Mouse (Mus musculus): ENCODE measurements at regions not wholly inside any gene's neighbourhood (a gene's known extent, or its start where the extent isn't known, plus 50 kb on each side); places are given as distances from the start of the nearest gene placed in this dataset.

DNA sequence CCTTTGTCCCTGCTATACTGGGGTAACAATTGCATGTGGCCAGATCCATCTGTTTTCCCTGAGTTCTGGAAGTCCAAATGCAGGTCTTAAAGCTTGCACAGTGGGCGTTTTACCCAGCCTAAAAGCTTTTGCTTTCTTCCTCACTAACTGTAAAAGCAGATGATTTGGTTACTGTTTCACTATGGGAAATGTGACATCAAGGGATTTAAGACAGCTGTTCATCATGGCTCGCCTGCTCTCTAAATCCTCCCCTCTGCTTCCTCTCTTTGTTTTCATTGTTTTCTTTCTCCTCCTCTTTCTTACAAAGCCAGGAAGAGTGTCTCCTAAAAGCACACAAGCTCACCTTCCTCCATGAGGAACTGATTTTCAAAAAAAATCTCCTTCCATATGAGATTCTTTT lies 758.8 kb downstream of the Tmem114 start:
- Histone ChIP-seq H3K4me3 (ENCODE audit: low read length) (no peak overlapping the region), H3K4me1 (ENCODE audit: insufficient read depth, low read length) (no peaks in the 10 kb centered on the region), H3K27me3 (ENCODE audit: insufficient read depth, low read length) (no peaks in the 10 kb centered on the region), H3K4me2 (ENCODE audit: low read depth, low read length) (no peak overlapping the region), H3K9ac (replicated peaks; ENCODE audit: low read length) (no peak overlapping the region), H3K9me3 (ENCODE audit: low read length) (no peaks in the 10 kb centered on the region), H3K36me3 (ENCODE audit: insufficient read depth, low read length) (no peaks in the 10 kb centered on the region), H3K27ac (no peak overlapping the region)
- DNase-seq (ENCODE audit: low spot score) (no peak), ATAC-seq (no peak)
- 36% methylated on average over 2 of the region's 2 CpGs for WGBS
- no peak for TF ChIP-seq CTCF (IDR thresholded peaks at IDR 0.05; ENCODE audit: low read depth)

DNA sequence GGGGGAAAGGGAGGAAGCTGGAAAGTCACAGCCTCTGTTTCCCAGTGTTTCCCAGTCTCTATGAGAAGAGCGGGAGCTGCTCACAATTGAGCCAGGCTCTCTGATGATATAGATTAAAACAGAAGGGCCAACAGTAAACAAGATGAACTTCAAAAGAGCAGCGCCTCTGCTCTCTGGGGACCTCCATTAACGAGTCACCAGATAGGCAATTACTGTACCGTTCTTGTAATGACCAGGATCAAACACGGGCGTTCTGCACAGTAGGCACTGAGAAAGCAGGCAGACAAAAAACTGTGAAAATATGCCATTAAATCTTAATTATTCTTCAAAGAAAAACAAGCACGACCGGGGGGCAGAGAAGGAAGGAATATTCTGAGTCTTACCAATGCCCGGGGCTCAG lies 766.8 kb downstream of the Tmem114 start:
- DNase-seq (ENCODE audit: low spot score): no peak
- H3K9ac ChIP-seq (replicated peaks; ENCODE audit: low read length): no peak overlapping the region
- no peak overlapping the region for H3K27ac ChIP-seq
- WGBS: 62% methylated on average over 9 of the region's 9 CpGs
- no peak overlapping the region for H3K4me2 ChIP-seq (ENCODE audit: low read depth, low read length)
- H3K27me3 ChIP-seq (ENCODE audit: insufficient read depth, low read length): no peaks in the 10 kb centered on the region
- H3K36me3 ChIP-seq (ENCODE audit: insufficient read depth, low read length): no peaks in the 10 kb centered on the region
- H3K9me3 ChIP-seq (ENCODE audit: low read length): no peaks in the 10 kb centered on the region
- no peak for ATAC-seq
- no peak for TF ChIP-seq CTCF (IDR thresholded peaks at IDR 0.05; ENCODE audit: low read depth)
- H3K4me1 ChIP-seq (ENCODE audit: insufficient read depth, low read length): no peaks in the 10 kb centered on the region
- H3K4me3 ChIP-seq (ENCODE audit: low read length): no peak overlapping the region

DNA sequence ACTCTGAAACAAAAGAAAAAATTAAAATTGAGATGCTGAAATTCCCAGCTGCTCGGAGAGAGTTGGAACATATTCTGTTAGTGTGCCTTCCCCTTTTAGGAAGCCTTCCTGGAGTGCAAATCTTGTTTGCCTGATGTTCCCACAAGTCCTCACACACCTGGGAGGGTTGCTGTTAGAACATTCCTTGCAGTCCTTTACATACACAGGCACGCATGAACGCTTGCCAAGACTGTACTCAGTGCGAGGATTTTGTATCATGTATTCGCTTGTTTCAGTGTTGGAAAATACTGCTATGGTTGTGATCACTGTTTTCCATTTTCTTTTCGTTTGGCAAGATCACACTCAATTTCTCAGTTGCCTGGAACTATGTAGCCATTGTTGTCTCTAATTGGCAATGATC lies 770.5 kb downstream of the Tmem114 start:
- H3K4me1 ChIP-seq (ENCODE audit: insufficient read depth, low read length): no peaks in the 10 kb centered on the region
- no peaks in the 10 kb centered on the region for H3K36me3 ChIP-seq (ENCODE audit: insufficient read depth, low read length)
- DNase-seq (ENCODE audit: low spot score): no peak
- no peaks in the 10 kb centered on the region for H3K9me3 ChIP-seq (ENCODE audit: low read length)
- TF ChIP-seq CTCF (IDR thresholded peaks at IDR 0.05; ENCODE audit: low read depth): no peak
- H3K4me3 ChIP-seq (ENCODE audit: low read length): no peak overlapping the region
- no peak for ATAC-seq
- no peak overlapping the region for H3K9ac ChIP-seq (replicated peaks; ENCODE audit: low read length)
- no peaks in the 10 kb centered on the region for H3K27me3 ChIP-seq (ENCODE audit: insufficient read depth, low read length)
- no peak overlapping the region for H3K4me2 ChIP-seq (ENCODE audit: low read depth, low read length)
- 88% methylated on average over 6 of the region's 6 CpGs for WGBS
- H3K27ac ChIP-seq: no peak overlapping the region

DNA sequence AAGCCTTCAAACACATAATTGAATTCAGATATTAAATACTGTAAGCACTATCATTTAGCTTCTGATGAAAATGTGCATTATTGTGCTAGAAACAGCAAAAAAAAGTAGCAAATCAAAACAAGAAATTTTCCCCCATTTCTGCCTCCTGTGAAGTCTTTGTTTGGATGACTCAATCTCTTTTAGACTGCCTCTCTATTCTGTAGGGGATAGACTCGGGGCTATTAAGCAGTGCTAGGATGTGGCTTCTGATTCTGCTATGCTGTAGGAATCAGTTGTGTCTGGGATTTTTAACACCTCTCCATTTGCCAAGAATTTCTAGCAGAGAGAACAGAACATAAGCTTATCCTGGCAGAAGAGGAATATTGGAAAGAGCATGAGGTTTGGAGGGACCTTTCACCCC lies 775.2 kb downstream of the Tmem114 start:
- DNase-seq (ENCODE audit: low spot score): no peak
- no peak overlapping the region for H3K4me2 ChIP-seq (ENCODE audit: low read depth, low read length)
- no peaks in the 10 kb centered on the region for H3K27me3 ChIP-seq (ENCODE audit: insufficient read depth, low read length)
- H3K27ac ChIP-seq: no peak overlapping the region
- no peaks in the 10 kb centered on the region for H3K36me3 ChIP-seq (ENCODE audit: insufficient read depth, low read length)
- H3K4me3 ChIP-seq (ENCODE audit: low read length): no peak overlapping the region
- no peak for TF ChIP-seq CTCF (IDR thresholded peaks at IDR 0.05; ENCODE audit: low read depth)
- no peaks in the 10 kb centered on the region for H3K4me1 ChIP-seq (ENCODE audit: insufficient read depth, low read length)
- 14% methylated on average over 1 of the region's 1 CpGs for WGBS
- no peak for ATAC-seq
- no peak overlapping the region for H3K9ac ChIP-seq (replicated peaks; ENCODE audit: low read length)
- H3K9me3 ChIP-seq (ENCODE audit: low read length): no peaks in the 10 kb centered on the region

DNA sequence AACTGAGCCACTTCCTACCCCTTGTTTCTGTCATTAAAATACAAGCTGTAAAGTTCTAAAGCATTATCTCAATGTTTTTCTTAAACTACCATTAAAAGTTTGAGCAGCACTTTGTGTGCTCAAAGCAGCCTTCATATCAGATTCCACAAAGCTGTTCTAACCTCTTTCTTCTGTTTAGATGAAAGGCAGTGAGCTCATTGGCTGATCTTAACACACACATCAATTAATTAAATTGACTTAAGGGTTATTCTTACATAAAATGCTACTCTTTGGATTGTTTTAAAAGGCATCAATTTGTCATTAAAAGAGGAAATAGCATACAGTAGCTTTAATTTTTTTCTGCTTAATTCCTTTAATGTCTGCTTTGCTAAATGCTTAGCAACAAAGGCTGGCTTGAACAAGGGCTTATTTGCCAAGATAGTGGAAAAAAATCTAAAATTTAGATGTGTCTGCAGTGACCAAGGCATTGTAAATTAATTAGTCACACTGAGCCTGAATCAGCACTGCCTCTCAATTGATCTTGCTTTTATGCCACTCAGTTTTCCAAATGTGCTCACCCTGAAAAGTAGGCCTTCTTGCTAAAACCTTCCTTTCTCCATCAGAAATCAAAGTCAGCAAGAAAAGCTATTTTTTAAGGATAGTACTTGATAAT lies 777.5 kb downstream of the Tmem114 start:
- Histone ChIP-seq H3K4me1 (ENCODE audit: insufficient read depth, low read length) (no peaks in the 10 kb centered on the region), H3K4me3 (ENCODE audit: low read length) (no peak overlapping the region), H3K36me3 (ENCODE audit: insufficient read depth, low read length) (no peaks in the 10 kb centered on the region), H3K4me2 (ENCODE audit: low read depth, low read length) (no peak overlapping the region), H3K27ac (no peak overlapping the region), H3K9ac (replicated peaks; ENCODE audit: low read length) (no peak overlapping the region), H3K27me3 (ENCODE audit: insufficient read depth, low read length) (no peaks in the 10 kb centered on the region), H3K9me3 (ENCODE audit: low read length) (no peaks in the 10 kb centered on the region)
- ATAC-seq: no peak
- DNase-seq (ENCODE audit: low spot score): no peak
- no peak for TF ChIP-seq CTCF (IDR thresholded peaks at IDR 0.05; ENCODE audit: low read depth)

DNA sequence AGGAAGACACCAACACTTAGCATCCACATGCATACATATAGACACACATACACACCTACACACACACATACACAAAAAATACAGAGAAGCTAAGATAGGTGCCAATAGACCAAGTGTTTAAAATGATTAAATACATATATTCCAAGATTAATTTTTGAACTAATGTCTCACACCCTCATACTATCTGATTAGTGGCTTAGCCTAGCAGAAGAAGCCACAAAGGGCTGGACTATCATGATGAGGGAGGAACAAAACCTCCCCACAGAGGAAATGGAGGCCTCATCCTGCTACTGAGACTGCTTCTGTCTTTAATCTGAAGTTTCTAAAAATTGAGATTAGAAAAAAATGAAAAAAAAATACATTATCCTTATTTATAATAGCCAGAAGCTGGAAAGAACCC lies 780.6 kb downstream of the Tmem114 start:
- Histone ChIP-seq H3K9me3 (ENCODE audit: low read length) (no peaks in the 10 kb centered on the region), H3K4me2 (ENCODE audit: low read depth, low read length) (no peak overlapping the region), H3K9ac (replicated peaks; ENCODE audit: low read length) (no peak overlapping the region), H3K27ac (no peak overlapping the region), H3K27me3 (ENCODE audit: insufficient read depth, low read length) (no peaks in the 10 kb centered on the region), H3K4me3 (ENCODE audit: low read length) (no peak overlapping the region), H3K4me1 (ENCODE audit: insufficient read depth, low read length) (no peaks in the 10 kb centered on the region), H3K36me3 (ENCODE audit: insufficient read depth, low read length) (no peaks in the 10 kb centered on the region)
- DNase-seq (ENCODE audit: low spot score) (no peak), ATAC-seq (no peak)
- no peak for TF ChIP-seq CTCF (IDR thresholded peaks at IDR 0.05; ENCODE audit: low read depth)

DNA sequence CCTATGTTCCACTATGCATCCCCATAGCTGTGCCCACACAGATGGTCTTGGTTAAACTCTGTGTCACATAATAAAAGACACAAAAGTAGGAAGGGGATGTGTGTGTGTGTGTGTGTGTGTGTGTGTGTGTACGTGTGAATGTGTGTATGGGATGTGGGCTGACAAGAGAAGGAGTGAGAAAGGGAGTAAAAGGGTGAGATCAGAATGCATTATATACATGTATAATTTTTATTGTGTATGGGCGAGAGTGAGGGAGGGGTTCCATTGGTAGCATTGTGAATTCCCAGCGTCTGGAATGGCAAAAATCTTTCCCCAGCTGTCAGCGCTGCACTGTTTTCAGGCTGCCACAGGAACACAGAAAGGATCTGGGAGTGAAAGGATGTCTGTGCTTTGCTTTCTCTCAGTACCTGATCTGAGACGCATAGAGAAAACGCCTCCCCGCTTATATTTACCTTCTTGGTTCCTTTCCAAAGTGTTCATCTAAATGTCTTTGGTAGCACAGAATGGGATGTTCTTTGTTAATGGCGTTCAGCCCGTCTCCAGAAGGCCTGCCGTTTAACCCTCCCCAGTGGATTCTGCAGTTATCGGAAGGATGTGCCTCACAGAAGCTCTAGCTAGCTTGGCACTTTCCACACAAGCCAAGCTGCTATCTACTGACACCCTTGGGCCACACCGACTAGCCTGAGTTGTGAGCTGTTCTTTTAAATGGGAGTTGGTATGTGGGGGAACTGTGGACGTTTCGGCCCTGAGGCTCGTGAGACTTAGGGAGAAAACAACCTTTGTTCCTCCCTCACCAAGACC lies 785.8 kb downstream of the Tmem114 start:
- TF ChIP-seq CTCF (IDR thresholded peaks at IDR 0.05; ENCODE audit: low read depth): no peak
- Histone ChIP-seq H3K4me2 (ENCODE audit: low read depth, low read length) (no peak overlapping the region), H3K4me1 (ENCODE audit: insufficient read depth, low read length) (no peaks in the 10 kb centered on the region), H3K36me3 (ENCODE audit: insufficient read depth, low read length) (no peaks in the 10 kb centered on the region), H3K9ac (replicated peaks; ENCODE audit: low read length) (no peak overlapping the region), H3K27me3 (ENCODE audit: insufficient read depth, low read length) (no peaks in the 10 kb centered on the region), H3K27ac (no peak overlapping the region), H3K4me3 (ENCODE audit: low read length) (no peak overlapping the region), H3K9me3 (ENCODE audit: low read length) (no peaks in the 10 kb centered on the region)
- no peak for ATAC-seq
- 40% methylated on average over 15 of the region's 15 CpGs for WGBS
- DNase-seq (ENCODE audit: low spot score): peak; percentile 28
